Mouse (Mus musculus): Measurements from ENCODE around the gene Atp6v1e1. TPM values are rescaled to one million over a fixed set of nuclear protein-coding genes. Genes with fewer than 3 reads are reported as not detected.

Gene Atp6v1e1
- total RNA-seq, 1 experiment, result 126 TPM

DNA sequence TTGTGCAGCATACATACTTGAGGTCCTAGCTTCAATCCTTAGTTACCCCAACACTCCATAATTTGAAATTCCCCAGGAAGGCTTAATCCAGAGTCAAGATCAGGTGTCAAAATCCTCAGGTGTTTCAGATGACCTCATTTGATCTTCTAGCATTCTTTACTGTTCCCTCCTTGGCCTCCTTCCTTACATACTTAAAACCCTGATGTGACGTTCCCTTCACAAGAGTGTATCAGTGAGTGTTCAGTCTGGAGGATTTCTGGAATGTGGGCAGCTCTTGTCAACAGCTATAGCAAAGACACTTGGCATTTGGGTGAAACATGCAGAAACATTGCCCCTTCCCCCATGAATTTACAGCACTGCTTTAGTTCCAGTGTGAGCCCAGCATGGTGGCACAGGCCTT lies 52.6 kb downstream of the Atp6v1e1 start:
- Histone ChIP-seq H3K27ac (ENCODE audit: insufficient read depth, low read depth, low read length, poor library complexity, severe bottlenecking) (no peak overlapping the region), H3K4me1 (ENCODE audit: control insufficient read depth in 2 of 2, insufficient read depth in 2 of 2, low read length in 2 of 2, poor library complexity in 1 of 2) (no peaks in the 10 kb centered on the region), H3K36me3 (ENCODE audit: control insufficient read depth, insufficient read depth, low read length, poor library complexity, severe bottlenecking) (peaks cover 18% of the 10 kb centered on the region), H3K9me3 (ENCODE audit: control insufficient read depth, insufficient read depth, low read depth, low read length) (no peaks in the 10 kb centered on the region), H3K9ac (ENCODE audit: insufficient read depth, low read depth, low read length, poor library complexity, severe bottlenecking) (no peak overlapping the region), H3K4me3 (ENCODE audit: insufficient read depth in 1 of 2, low read depth in 1 of 2, low read length in 2 of 2, poor library complexity in 1 of 2, severe bottlenecking in 1 of 2) (no peak overlapping the region)
- in situ Hi-C loops (cut with MboI; ENCODE audit: low sequenced_read_pairs in 2 of 2, unreplicated experiment in 2 of 2), result no loop called here
- TF ChIP-seq MAFK (IDR thresholded peaks at IDR 0.05; ENCODE audit: insufficient read depth, low read depth, low read length), result no peak
- no peak for DNase-seq (ENCODE audit: low read depth, low spot score)

DNA sequence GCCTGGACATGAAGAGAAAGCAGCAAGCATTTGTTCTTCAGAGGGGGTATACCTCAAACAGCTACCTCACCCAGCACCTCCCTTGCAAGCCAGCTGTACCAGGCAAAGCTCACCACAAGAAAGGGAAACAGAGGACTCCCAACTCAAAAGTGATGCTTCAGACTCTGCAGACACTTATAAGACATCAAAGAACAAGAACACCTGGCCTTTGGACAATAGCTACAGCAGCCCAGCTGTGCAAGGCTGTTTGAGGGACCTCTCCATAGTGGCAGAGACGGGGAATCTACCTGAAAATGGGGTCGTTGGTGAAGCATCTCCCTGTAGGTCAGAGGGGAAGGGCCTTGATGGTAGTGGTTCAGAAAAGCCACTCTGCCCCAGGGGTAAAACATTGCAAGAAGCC lies 61.4 kb downstream of the Atp6v1e1 start:
- no peak overlapping the region for H3K27ac ChIP-seq (ENCODE audit: insufficient read depth, low read depth, low read length, poor library complexity, severe bottlenecking)
- no peaks in the 10 kb centered on the region for H3K4me1 ChIP-seq (ENCODE audit: control insufficient read depth in 2 of 2, insufficient read depth in 2 of 2, low read length in 2 of 2, poor library complexity in 1 of 2)
- H3K36me3 ChIP-seq (ENCODE audit: control insufficient read depth, insufficient read depth, low read length, poor library complexity, severe bottlenecking), result peaks cover 39% of the 10 kb centered on the region
- H3K4me3 ChIP-seq (ENCODE audit: insufficient read depth in 1 of 2, low read depth in 1 of 2, low read length in 2 of 2, poor library complexity in 1 of 2, severe bottlenecking in 1 of 2), result no peak overlapping the region
- DNase-seq (ENCODE audit: low read depth, low spot score), result no peak
- H3K9me3 ChIP-seq (ENCODE audit: control insufficient read depth, insufficient read depth, low read depth, low read length), result no peaks in the 10 kb centered on the region
- TF ChIP-seq ZNF384 (IDR thresholded peaks at IDR 0.05; ENCODE audit: low read depth, low read length) (no peak), MAFK (IDR thresholded peaks at IDR 0.05; ENCODE audit: insufficient read depth, low read depth, low read length) (no peak), CHD2 (IDR thresholded peaks at IDR 0.05; ENCODE audit: low read depth, low read length) (no peak), ZC3H11A (IDR thresholded peaks at IDR 0.05; ENCODE audit: borderline replicate concordance, low read depth, low read length) (no peak), HCFC1 (IDR thresholded peaks at IDR 0.05; ENCODE audit: borderline replicate concordance, insufficient read depth, low read length) (no peak)
- in situ Hi-C loops (cut with MboI; ENCODE audit: low sequenced_read_pairs in 2 of 2, unreplicated experiment in 2 of 2), result no loop called here
- H3K9ac ChIP-seq (ENCODE audit: insufficient read depth, low read depth, low read length, poor library complexity, severe bottlenecking), result no peak overlapping the region

DNA sequence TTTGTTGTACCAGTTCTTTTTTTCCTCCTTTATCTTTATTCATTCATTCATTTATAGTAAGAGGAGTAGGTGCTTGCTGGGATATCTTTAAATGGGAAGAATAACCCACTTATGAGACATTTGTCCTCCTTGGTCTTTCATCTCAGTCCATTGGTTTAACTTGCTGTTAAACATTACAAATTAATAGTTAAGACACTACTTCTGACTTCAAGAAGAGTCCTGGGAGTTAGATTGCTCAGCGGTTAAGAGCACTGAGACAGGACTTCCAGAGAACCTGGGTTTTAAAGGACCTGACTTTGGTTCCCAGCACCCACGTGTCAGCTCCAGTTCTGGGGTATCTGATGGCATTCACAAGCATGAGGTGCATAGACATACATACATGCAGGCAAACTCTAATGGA lies 76.2 kb downstream of the Atp6v1e1 start:
- in situ Hi-C loops (cut with MboI; ENCODE audit: low sequenced_read_pairs in 2 of 2, unreplicated experiment in 2 of 2), result no loop called here
- peaks cover 2 to 4% of the 10 kb centered on the region in 2 experiments; a peak in 2 of 4 replicates for H3K4me1 ChIP-seq (ENCODE audit: control insufficient read depth in 2 of 2, insufficient read depth in 2 of 2, low read length in 2 of 2, poor library complexity in 1 of 2)
- TF ChIP-seq ZNF384 (IDR thresholded peaks at IDR 0.05; ENCODE audit: low read depth, low read length), result no peak
- no peak for TF ChIP-seq MAFK (IDR thresholded peaks at IDR 0.05; ENCODE audit: insufficient read depth, low read depth, low read length)
- no peak for TF ChIP-seq ZC3H11A (IDR thresholded peaks at IDR 0.05; ENCODE audit: borderline replicate concordance, low read depth, low read length)
- H3K4me3 ChIP-seq (ENCODE audit: insufficient read depth in 1 of 2, low read depth in 1 of 2, low read length in 2 of 2, poor library complexity in 1 of 2, severe bottlenecking in 1 of 2), result no peak overlapping the region
- H3K36me3 ChIP-seq (ENCODE audit: control insufficient read depth, insufficient read depth, low read length, poor library complexity, severe bottlenecking), result peaks cover 6% of the 10 kb centered on the region
- no peak for DNase-seq (ENCODE audit: low read depth, low spot score)
- no peak overlapping the region for H3K9ac ChIP-seq (ENCODE audit: insufficient read depth, low read depth, low read length, poor library complexity, severe bottlenecking)
- no peaks in the 10 kb centered on the region for H3K9me3 ChIP-seq (ENCODE audit: control insufficient read depth, insufficient read depth, low read depth, low read length)
- H3K27ac ChIP-seq (ENCODE audit: insufficient read depth, low read depth, low read length, poor library complexity, severe bottlenecking), result no peak overlapping the region

Other genes starting within 250 kb of the Atp6v1e1 start
- 26.5 and 35.7 TPM in 2 replicates for gene Cecr2, start 156.4 kb downstream of the Atp6v1e1 start, total RNA-seq (2012; rRNA removed)
- gene Slc25a18, start 49.2 kb downstream of the Atp6v1e1 start, total RNA-seq (2012; rRNA removed), result 0.89 and 1.3 TPM in 2 replicates
- 19.5 and 22.5 TPM in 2 replicates for gene Bcl2l13, start 13.4 kb upstream of the Atp6v1e1 start, total RNA-seq (2012; rRNA removed)
- 20.0 and 27.0 TPM in 2 replicates for gene Bid, start 94.1 kb upstream of the Atp6v1e1 start, total RNA-seq (2012; rRNA removed)